In genomic region chr16:7149106-7149899, GRCm38 (mm10) we compare ENCODE assay signal across 8 mouse cellular contexts.
DNase-seq lines count a peak whose midpoint lies in the region; ATAC-seq and TF ChIP-seq lines count a peak whose summit lies in the region.

No protein-coding gene starts in this region.

- DNase-seq in heart, adult 11 months, result no peak
- DNase-seq in embryonic facial prominence, embryonic 14.5 days (ENCODE audit: low spot score), result peak; percentile 85
- DNase-seq in kidney, postnatal 0 days (ENCODE audit: low spot score), result peak; percentile 78
- no peak for DNase-seq in adrenal gland, postnatal 14 days
- no peak for DNase-seq in urinary bladder, postnatal 4 days (ENCODE audit: low spot score in 2 of 2)
- no peak for DNase-seq in heart, adult 18-20 months

- 0 out of 2 replicates have a peak overlapping the region, but pooled peaks have one; percentile 16 for H3K4me2 ChIP-seq in heart, embryonic 13.5 days
- H3K4me2 ChIP-seq in embryonic facial prominence, embryonic 14.5 days (ENCODE audit: low read depth, low read length), result peak overlapping the region; percentile 38
- peak overlapping the region; percentile 51 for H3K4me2 ChIP-seq in kidney, postnatal 0 days (ENCODE audit: low read length)
- peak overlapping the region; percentile 52 for H3K4me2 ChIP-seq in neural tube, embryonic 13.5 days

- H3K9ac ChIP-seq in heart, embryonic 13.5 days, result no peak overlapping the region
- H3K9ac ChIP-seq in embryonic facial prominence, embryonic 14.5 days (ENCODE audit: low read depth, low read length), result no peak overlapping the region
- H3K9ac ChIP-seq in kidney, postnatal 0 days (ENCODE audit: low read depth, low read length), result no peak overlapping the region
- H3K9ac ChIP-seq in neural tube, embryonic 13.5 days, result peak overlapping the region; percentile 59

- TF ChIP-seq CTCF in kidney, postnatal 0 days (IDR thresholded peaks at IDR 0.05; ENCODE audit: low read depth), result no peak

- no peaks in the 10 kb centered on the region; the same call in 1 of the 2 replicates for H3K27me3 ChIP-seq in heart, embryonic 13.5 days (replicated peaks)
- no peaks in the 10 kb centered on the region; the same call in 1 of the 2 replicates for H3K27me3 ChIP-seq in embryonic facial prominence, embryonic 14.5 days (replicated peaks; ENCODE audit: control insufficient read depth, insufficient read depth, low read length)
- no peaks in the 10 kb centered on the region for H3K27me3 ChIP-seq in kidney, postnatal 0 days (ENCODE audit: insufficient read depth, low read length)
- no peaks in the 10 kb centered on the region for H3K27me3 ChIP-seq in neural tube, embryonic 13.5 days

- 77% methylated on average over 16 of the region's 16 CpGs for WGBS in heart, embryonic 13.5 days
- 47% methylated on average over 16 of the region's 16 CpGs for WGBS in embryonic facial prominence, embryonic 14.5 days
- 31% methylated on average over 16 of the region's 16 CpGs for WGBS in kidney, postnatal 0 days
- 50% methylated on average over 16 of the region's 16 CpGs for WGBS in neural tube, embryonic 13.5 days

- no peak overlapping the region for H3K4me3 ChIP-seq in heart, embryonic 13.5 days
- 0 out of 2 replicates have a peak overlapping the region, but pooled peaks have one; percentile 1 for H3K4me3 ChIP-seq in embryonic facial prominence, embryonic 14.5 days (ENCODE audit: low read depth, low read length)
- peak overlapping the region; percentile 23 for H3K4me3 ChIP-seq in kidney, postnatal 0 days (replicated peaks; ENCODE audit: low read depth, low read length)
- H3K4me3 ChIP-seq in neural tube, embryonic 13.5 days, result peak overlapping the region; percentile 22

- no peak overlapping the region for H3K27ac ChIP-seq in heart, embryonic 13.5 days (replicated peaks)
- H3K27ac ChIP-seq in embryonic facial prominence, embryonic 14.5 days (replicated peaks; ENCODE audit: low read depth, low read length), result no peak overlapping the region
- H3K27ac ChIP-seq in kidney, postnatal 0 days, result peak overlapping the region; percentile 77
- H3K27ac ChIP-seq in neural tube, embryonic 13.5 days (replicated peaks), result peak overlapping the region; percentile 89

- H3K9me3 ChIP-seq in heart, embryonic 13.5 days, result no peaks in the 10 kb centered on the region
- H3K9me3 ChIP-seq in embryonic facial prominence, embryonic 14.5 days (ENCODE audit: control insufficient read depth, low read length), result no peaks in the 10 kb centered on the region
- H3K9me3 ChIP-seq in kidney, postnatal 0 days (replicated peaks; ENCODE audit: low read length), result no peaks in the 10 kb centered on the region
- no peaks in the 10 kb centered on the region for H3K9me3 ChIP-seq in neural tube, embryonic 13.5 days

- ATAC-seq in heart, embryonic 13.5 days (ENCODE audit: extremely low read depth, insufficient number of reproducible peaks, low FRiP score, low TSS enrichment), result no peak
- ATAC-seq in embryonic facial prominence, embryonic 14.5 days (ENCODE audit: low read depth), result peak; percentile 81
- peak; percentile 55 for ATAC-seq in kidney, postnatal 0 days (replicated peaks; ENCODE audit: low FRiP score, low read depth)
- peak; percentile 83 for ATAC-seq in neural tube, embryonic 13.5 days (ENCODE audit: low read depth)

- no peaks in the 10 kb centered on the region for H3K36me3 ChIP-seq in heart, embryonic 13.5 days
- H3K36me3 ChIP-seq in embryonic facial prominence, embryonic 14.5 days (ENCODE audit: control insufficient read depth, insufficient read depth, low read length), result no peaks in the 10 kb centered on the region
- no peaks in the 10 kb centered on the region for H3K36me3 ChIP-seq in kidney, postnatal 0 days (ENCODE audit: insufficient read depth, low read length)
- no peaks in the 10 kb centered on the region for H3K36me3 ChIP-seq in neural tube, embryonic 13.5 days

- H3K4me1 ChIP-seq in heart, embryonic 13.5 days, result peaks cover 38% of the 10 kb centered on the region
- H3K4me1 ChIP-seq in embryonic facial prominence, embryonic 14.5 days (ENCODE audit: control insufficient read depth, insufficient read depth, low read length), result peaks cover 28% of the 10 kb centered on the region
- peaks cover 9% of the 10 kb centered on the region; the same call in 1 of the 2 replicates for H3K4me1 ChIP-seq in kidney, postnatal 0 days (replicated peaks; ENCODE audit: insufficient read depth, low read length)
- peaks cover 79% of the 10 kb centered on the region for H3K4me1 ChIP-seq in neural tube, embryonic 13.5 days (replicated peaks)

Comparison
In these comparisons a context has a peak if more than half of its experiments do, and no peak if none do; other contexts are left out.
1. H3K27ac ChIP-seq: peak in kidney, postnatal 0 days (single experiment) and neural tube, embryonic 13.5 days (single experiment); none in heart, embryonic 13.5 days (single experiment) and embryonic facial prominence, embryonic 14.5 days (single experiment).
2. DNase-seq: peak in embryonic facial prominence, embryonic 14.5 days (single experiment) and kidney, postnatal 0 days (single experiment); none in heart, adult 11 months (single experiment), adrenal gland, postnatal 14 days (single experiment), urinary bladder, postnatal 4 days (0 of 2) and heart, adult 18-20 months (0 of 2).
3. Peak in every context shown above with its lines, with median percentiles within 50 percentile points of each other: H3K4me2 ChIP-seq.